Mouse (Mus musculus): ENCODE results near the gene Tcl1b4.
"Not testable (repeated sequence)": the region's sequence is repeated elsewhere in the genome, so short reads cannot be mapped to it uniquely, and the experiment has no call there.

DNA sequence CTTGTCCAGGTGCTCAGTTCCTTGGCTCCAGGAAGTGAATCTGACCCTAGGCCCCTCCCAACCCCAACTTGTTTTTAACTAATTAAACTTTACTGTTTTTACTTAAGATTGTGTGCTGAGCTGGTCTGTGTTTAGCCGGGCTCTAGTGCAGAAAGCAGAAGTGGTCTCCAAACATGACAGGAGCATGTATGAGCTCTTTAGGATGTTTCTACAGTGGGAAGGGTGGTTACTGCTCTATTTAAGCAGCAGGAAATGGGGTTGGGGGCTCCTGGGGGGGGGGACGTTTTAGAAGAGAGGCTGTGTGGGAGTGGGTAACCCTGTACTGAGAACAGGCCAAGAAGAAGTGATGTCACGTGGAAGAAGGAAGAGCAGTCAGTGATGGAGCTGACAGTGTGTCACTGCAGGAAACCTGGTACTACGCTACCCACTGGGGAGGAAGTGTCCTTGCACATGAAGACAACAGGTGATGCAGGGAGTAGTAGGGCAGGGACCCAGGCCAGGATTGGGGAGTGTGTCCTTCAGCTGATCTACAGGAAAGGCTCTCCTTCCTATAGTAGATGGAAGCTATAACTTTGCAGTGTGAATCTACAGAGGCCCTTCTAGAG lies 20.6 kb upstream of the Tcl1b4 start:
- TF ChIP-seq POLR2A (IDR thresholded peaks at IDR 0.05; ENCODE audit: extremely low read depth, insufficient read depth, low read length); CTCF (IDR thresholded peaks at IDR 0.05; ENCODE audit: low read depth, low read length): not testable (repeated sequence)

All from liver, adult 2 months (tissue).